22 mouse cellular contexts compared by ENCODE assay signal in the genomic region with DNA sequence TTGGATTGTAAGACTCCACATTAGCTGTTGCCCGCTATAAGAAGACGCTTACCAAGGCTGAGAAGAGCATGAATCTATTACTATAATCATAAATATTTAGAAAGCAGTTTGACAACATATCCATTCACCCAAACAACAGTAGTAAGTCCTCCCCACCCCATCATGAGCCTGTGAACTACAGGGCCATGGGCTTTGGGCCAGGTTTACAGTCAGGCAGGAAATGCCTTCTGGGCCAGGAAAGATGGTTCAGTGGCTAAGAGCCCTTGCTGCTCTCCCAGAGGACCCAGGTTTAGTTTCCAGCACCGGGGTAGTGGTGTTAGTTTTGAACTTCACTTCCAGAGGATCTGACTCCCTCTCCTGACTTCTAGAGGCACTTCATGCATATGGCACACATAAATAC. TPM values are rescaled to one million over a fixed set of nuclear protein-coding genes. Genes with fewer than 3 reads are reported as not detected.
DNase-seq lines count a peak whose midpoint lies in the region; ATAC-seq and TF ChIP-seq lines count a peak whose summit lies in the region.
"Had no signal": no experiment of that assay in that cellular context is flagged by ENCODE, and none has a peak within 500 bp of the region (broad histone marks: within the 10 kb centered on the region; RNA-seq: fewer than 3 reads in every experiment).

No protein-coding gene starts in this region.

- no peak for TF ChIP-seq CTCF in lung, embryonic 14.5 days (IDR thresholded peaks at IDR 0.05; ENCODE audit: low read depth)

- WGBS in lung, embryonic 14.5 days, result 62% methylated on average over 3 of the region's 3 CpGs

- H3K36me3 ChIP-seq in lung, embryonic 14.5 days (ENCODE audit: insufficient read depth), result no peaks in the 10 kb centered on the region
- H3K36me3 ChIP-seq: G1E had no signal

- no peaks in the 10 kb centered on the region for H3K9me3 ChIP-seq in lung, embryonic 14.5 days (ENCODE audit: low read depth, low read length)
- H3K9me3 ChIP-seq: G1E had no signal

- no peaks in the 10 kb centered on the region for H3K4me1 ChIP-seq in lung, embryonic 14.5 days (ENCODE audit: insufficient read depth)

- H3K27me3 ChIP-seq in lung, embryonic 14.5 days (ENCODE audit: insufficient read depth, low read length), result no peaks in the 10 kb centered on the region
- H3K27me3 ChIP-seq: CH12.LX, Patski had no signal

- no peak; the same call in 1 of the 2 replicates for ATAC-seq in lung, embryonic 14.5 days (ENCODE audit: insufficient read depth)
- ATAC-seq: activated CD4-positive, CD25-positive, alpha-beta regulatory T cell, adult 4 months; CD4-positive, CD25-positive, alpha-beta regulatory T cell, adult 4 months; Patski had no signal

- H3K27ac ChIP-seq in lung, embryonic 14.5 days (ENCODE audit: low read depth), result no peak overlapping the region

- H3K4me3 ChIP-seq in lung, embryonic 14.5 days (ENCODE audit: low read depth, low read length), result no peak overlapping the region

- no peak overlapping the region for H3K4me2 ChIP-seq in lung, embryonic 14.5 days

- no peak overlapping the region for H3K9ac ChIP-seq in lung, embryonic 14.5 days

- peak; percentile 56 for DNase-seq in lung, embryonic 14.5 days
- DNase-seq in lung, adult 18-20 months, result no peak
- peak; percentile 59 for DNase-seq in lung, postnatal 10 days
- no peak for DNase-seq in lung, postnatal 25 days (ENCODE audit: low spot score)
- peak; percentile 14 for DNase-seq in NIH3T3 (ENCODE audit: low read depth)
- no peak for DNase-seq in thymus, postnatal 25 days
- DNase-seq: adrenal gland, adult 2 months; adrenal gland, adult 8-10 months; adrenal gland, postnatal 10 days; adrenal gland, postnatal 14 days; adrenal gland, postnatal 25 days; adrenal gland, postnatal 36 days; B cell, adult 2 months; cerebellum, adult 11 months; cerebellum, adult 11-12 months; cerebellum, adult 18-20 months; cerebellum, adult 2 months had no signal

RNA-seq across cellular contexts. Expression of a gene that starts 10.0 kb away (rescaled TPM):
- 29.2 and 29.3 TPM in 2 replicates for polyA plus RNA-seq in lung, embryonic 14.5 days (2014; fragmentation: Nextera tagmentation; extraction: Ambion mirVana)

RNA-seq across cellular contexts. Expression of a gene that starts 22.0 kb away (rescaled TPM):
- 8.9 and 9.7 TPM in 2 replicates for polyA plus RNA-seq in lung, embryonic 14.5 days (2014; fragmentation: Nextera tagmentation; extraction: Ambion mirVana)

RNA-seq across cellular contexts. Expression of a gene that starts 22.4 kb away (rescaled TPM):
- polyA plus RNA-seq in lung, embryonic 14.5 days (2014; fragmentation: Nextera tagmentation; extraction: Ambion mirVana), result 123 and 126 TPM in 2 replicates

RNA-seq across cellular contexts. Expression of a gene that starts 41.3 kb away (rescaled TPM):
- 1.4 and 2.6 TPM in 2 replicates for polyA plus RNA-seq in lung, embryonic 14.5 days (2014; fragmentation: Nextera tagmentation; extraction: Ambion mirVana)
- polyA plus RNA-seq: G1E had no signal

RNA-seq across cellular contexts. Expression of a gene that starts 41.8 kb away (rescaled TPM):
- polyA plus RNA-seq in lung, embryonic 14.5 days (2014; fragmentation: Nextera tagmentation; extraction: Ambion mirVana), result 111 and 117 TPM in 2 replicates

Comparison
In these comparisons a context has a peak if more than half of its experiments do, and no peak if none do; other contexts are left out.
1. DNase-seq: peak in lung, embryonic 14.5 days (single experiment), lung, postnatal 10 days (single experiment) and NIH3T3 (single experiment); none in lung, adult 18-20 months (0 of 2), lung, postnatal 25 days (single experiment) and thymus, postnatal 25 days (single experiment).